Mouse (Mus musculus) liver, postnatal 0 days (tissue): ENCODE results near the gene Gnmt. TPM values are rescaled to one million over a fixed set of nuclear protein-coding genes. Genes with fewer than 3 reads are reported as not detected.
A peak's percentile ranks its signal among the peaks of the same experiment; 100 is the strongest.

Source experiments
- ATAC-seq: fragments of 200-750 bp; cut with Nextera tagmentation; 2 replicates; pipeline ENCODE4 v1.8.0; 2017; ENCODE audit warnings: mild to moderate bottlenecking, moderate library complexity
- DNase-seq: peaks from one replicate; pipeline ENCODE4 v3.0.0-alpha.2; 2016
- H3K27ac ChIP-seq: fragments of 300-500 bp; sonication (generic); 2 replicates; pipeline ENCODE4 v1.5.1; 2014; ENCODE audit warnings: antibody characterized with exemption, moderate library complexity, mild to moderate bottlenecking, low read depth
- H3K27me3 ChIP-seq: fragments of 300-500 bp; sonication (generic); 2 replicates; pipeline ENCODE4 v1.6.1; 2014; ENCODE audit warnings: low read length, control low read depth, mixed read lengths; ENCODE audit not compliant: insufficient read depth
- H3K36me3 ChIP-seq: fragments of 300-500 bp; sonication (generic); replicated peaks from 2 replicates; pipeline ENCODE4 v1.6.1; 2014; ENCODE audit warnings: mild to moderate bottlenecking, control low read depth, low read length, moderate library complexity, mixed read lengths; ENCODE audit not compliant: insufficient read depth
- H3K4me1 ChIP-seq: fragments of 300-500 bp; sonication (generic); 2 replicates; pipeline ENCODE4 v1.6.1; 2014; ENCODE audit warnings: antibody characterized with exemption, mild to moderate bottlenecking, control low read depth; ENCODE audit not compliant: insufficient read depth
- H3K4me2 ChIP-seq: fragments of 300-500 bp; sonication (generic); 2 replicates; pipeline ENCODE4 v1.6.1; 2014; ENCODE audit warnings: low read depth, mild to moderate bottlenecking, low read length, moderate library complexity, mixed read lengths
- H3K4me3 ChIP-seq: fragments of 300-500 bp; sonication (generic); 2 replicates; pipeline ENCODE4 v1.5.1; 2014; ENCODE audit warnings: low read depth, low read length
- H3K9ac ChIP-seq: fragments of 300-500 bp; sonication (generic); replicated peaks from 2 replicates; pipeline ENCODE4 v1.6.1; 2014; ENCODE audit warnings: mild to moderate bottlenecking, moderate library complexity
- H3K9me3 ChIP-seq: fragments of 300-500 bp; sonication (generic); 2 replicates; pipeline ENCODE4 v1.6.1; 2016; ENCODE audit warnings: mild to moderate bottlenecking, control low read depth, low read length, mixed read lengths
- CTCF ChIP-seq: sonication (generic); IDR thresholded peaks from 2 replicates; pipeline ENCODE4 v1.5.1; 2016; ENCODE audit warnings: antibody characterized with exemption, low read depth
- EP300 ChIP-seq: IDR thresholded peaks from 2 replicates; pipeline ENCODE4 v1.6.1; 2016; ENCODE audit warnings: antibody characterized with exemption, low read depth, mild to moderate bottlenecking
- WGBS: fragments of 180-500 bp; shearing (Covaris S2); extraction: QIAGEN DNeasy Blood & Tissue Kit; methylation state at CpG from one replicate; pipeline ENCODE4 v1.1.7; 2014; ENCODE audit not compliant: insufficient replicate concordance; 5-methylcytosine and 5-hydroxymethylcytosine counted together
- polyA plus RNA-seq: library from polyadenylated mRNA; unstranded; fragments of >200 nt; fragmentation: Nextera tagmentation; extraction: Ambion mirVana; gene quantifications from 2 replicates; pipeline ENCODE4 v1.2.1, GENCODE M21; 2015

Gene Gnmt
- polyA plus RNA-seq, 1 experiment from 2014 or later = 707 TPM

GRCm38 (mm10) chr17:46747234-46747633 lies 18.3 kb upstream of the Gnmt start:
- TF ChIP-seq EP300 (no peak), CTCF (no peak)
- WGBS = 58% methylated on average over 8 of the region's 8 CpGs
- DNase-seq (no peak), ATAC-seq (no peak)
- peaks cover 31% of the 10 kb centered on the region for H3K4me1 ChIP-seq
- no peaks in the 10 kb centered on the region for H3K27me3 ChIP-seq
- no peaks in the 10 kb centered on the region for H3K9me3 ChIP-seq
- no peak overlapping the region for H3K9ac ChIP-seq
- H3K36me3 ChIP-seq = peaks cover 22% of the 10 kb centered on the region; the same call in 1 of the 2 replicates
- 0 out of 2 replicates have a peak overlapping the region, but pooled peaks have one; percentile 16 for H3K27ac ChIP-seq
- no peak overlapping the region for H3K4me3 ChIP-seq
- no peak overlapping the region for H3K4me2 ChIP-seq

DNA sequence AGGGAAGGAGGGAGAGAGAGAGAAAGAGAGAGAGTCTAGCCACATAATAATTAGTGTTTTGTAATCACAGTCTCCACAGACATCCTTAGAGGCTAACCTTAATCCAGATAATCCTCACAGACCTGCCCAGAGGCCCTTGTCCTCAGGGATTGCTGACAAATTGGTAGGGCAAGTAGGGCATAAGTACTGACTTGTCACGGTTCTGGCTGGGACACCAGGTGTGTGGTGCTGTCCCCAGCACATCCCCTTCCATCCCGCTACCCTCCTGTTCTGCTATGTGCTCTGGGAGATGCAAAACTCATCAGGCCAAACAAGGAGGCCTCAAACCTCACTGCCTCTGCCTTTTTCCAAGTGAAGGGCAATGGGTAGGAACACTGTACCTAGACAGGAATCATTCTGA lies 16.5 kb upstream of the Gnmt start:
- H3K4me2 ChIP-seq = no peak overlapping the region
- no peaks in the 10 kb centered on the region for H3K9me3 ChIP-seq
- H3K4me3 ChIP-seq = no peak overlapping the region
- TF ChIP-seq CTCF (no peak), EP300 (no peak)
- WGBS = 88% methylated on average over 2 of the region's 2 CpGs
- no peak for ATAC-seq
- H3K9ac ChIP-seq = no peak overlapping the region
- H3K4me1 ChIP-seq = peaks cover 24% of the 10 kb centered on the region
- no peak for DNase-seq
- H3K27me3 ChIP-seq = no peaks in the 10 kb centered on the region
- no peak overlapping the region for H3K27ac ChIP-seq
- peaks cover 27% of the 10 kb centered on the region; the same call in 1 of the 2 replicates for H3K36me3 ChIP-seq

DNA sequence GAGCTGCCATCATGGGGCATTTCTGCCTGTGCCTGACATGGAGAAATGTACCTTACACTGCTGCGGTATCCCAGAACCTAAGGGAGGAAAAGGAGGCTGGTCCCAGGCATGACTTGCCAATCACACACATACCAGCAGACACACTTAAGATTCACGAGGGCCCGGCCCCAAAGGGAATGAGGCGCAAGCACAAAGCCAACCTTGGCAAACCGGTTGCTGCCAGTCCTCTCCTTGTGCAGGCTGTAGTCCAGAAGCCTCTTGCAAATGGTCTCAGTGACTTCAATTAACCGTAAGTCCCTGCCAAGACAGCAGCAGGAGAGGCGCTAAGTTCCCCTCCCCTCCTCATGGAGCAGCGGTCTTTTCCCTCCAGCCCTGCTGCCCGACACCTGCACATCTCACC lies 14.0 kb upstream of the Gnmt start:
- no peak for TF ChIP-seq EP300
- no peak for TF ChIP-seq CTCF
- Histone ChIP-seq H3K4me2 (no peak overlapping the region), H3K9me3 (peaks cover 2% of the 10 kb centered on the region; the same call in 1 of the 2 replicates), H3K36me3 (peaks cover 26% of the 10 kb centered on the region; the same call in 1 of the 2 replicates), H3K27ac (no peak overlapping the region), H3K27me3 (no peaks in the 10 kb centered on the region), H3K4me3 (no peak overlapping the region), H3K4me1 (peaks cover 11% of the 10 kb centered on the region), H3K9ac (no peak overlapping the region)
- 90% methylated on average over 9 of the region's 9 CpGs for WGBS
- no peak for ATAC-seq
- DNase-seq = no peak

DNA sequence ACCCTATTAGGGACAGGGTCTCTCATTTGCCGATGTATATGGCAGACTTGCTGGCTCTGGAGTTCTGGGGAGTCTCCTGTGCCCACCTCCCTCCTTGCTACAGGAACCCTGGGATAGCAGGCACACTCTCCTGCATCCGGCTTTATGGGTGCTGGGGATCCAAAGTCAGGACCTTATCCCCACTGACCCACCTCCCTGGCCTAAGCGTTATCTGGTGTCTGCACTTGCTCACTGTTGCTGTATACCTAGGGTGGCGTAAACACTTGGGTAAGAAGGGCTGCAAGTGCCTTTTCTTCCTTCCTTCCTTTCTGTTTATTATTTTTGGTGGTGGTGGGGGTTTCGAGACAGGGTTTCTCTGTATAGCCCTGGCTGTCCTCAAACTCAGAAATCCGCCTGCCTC lies 12.3 kb upstream of the Gnmt start:
- WGBS = 81% methylated on average over 6 of the region's 6 CpGs
- DNase-seq = no peak
- no peak for ATAC-seq
- Histone ChIP-seq H3K4me3 (no peak overlapping the region), H3K9me3 (peaks cover 2% of the 10 kb centered on the region; the same call in 1 of the 2 replicates), H3K27ac (no peak overlapping the region), H3K36me3 (peaks cover 21% of the 10 kb centered on the region; the same call in 1 of the 2 replicates), H3K27me3 (no peaks in the 10 kb centered on the region), H3K9ac (no peak overlapping the region), H3K4me1 (no peaks in the 10 kb centered on the region), H3K4me2 (no peak overlapping the region)
- TF ChIP-seq EP300 (no peak), CTCF (no peak)

DNA sequence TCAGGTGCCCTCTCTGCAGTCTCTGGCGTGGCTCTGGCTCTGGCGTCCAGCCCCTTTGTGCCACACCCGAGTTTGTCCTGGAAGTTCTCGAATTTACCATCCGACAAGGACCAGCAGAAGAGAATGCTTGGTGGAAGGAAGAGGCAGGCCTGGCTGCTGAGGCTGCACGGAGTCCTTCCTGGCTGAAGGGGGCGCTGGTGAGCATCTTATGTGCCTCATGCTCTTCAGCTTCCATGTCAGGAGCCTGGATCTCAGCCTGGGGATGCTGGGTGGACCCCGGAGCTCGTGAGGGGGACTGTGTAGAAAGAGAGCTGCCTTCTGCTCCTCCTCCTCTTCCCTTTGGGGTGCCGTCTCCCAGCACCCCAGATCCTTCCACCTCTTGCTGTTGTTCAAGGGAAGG lies 7.2 kb upstream of the Gnmt start:
- Histone ChIP-seq H3K9ac (no peak overlapping the region), H3K27me3 (no peaks in the 10 kb centered on the region), H3K36me3 (0 out of 2 replicates have a peak, but pooled peaks cover 4% of the 10 kb centered on the region), H3K4me1 (peaks cover 8% of the 10 kb centered on the region; the same call in 1 of the 2 replicates), H3K9me3 (peaks cover 2% of the 10 kb centered on the region; the same call in 1 of the 2 replicates), H3K27ac (peak overlapping the region; percentile 91), H3K4me2 (peak overlapping the region; percentile 5; the same call in 1 of the 2 replicates), H3K4me3 (no peak overlapping the region)
- DNase-seq (peak; percentile 72), ATAC-seq (no peak)
- TF ChIP-seq EP300 = no peak
- TF ChIP-seq CTCF = peak; percentile 75
- WGBS = 46% methylated on average over 10 of the region's 10 CpGs

DNA sequence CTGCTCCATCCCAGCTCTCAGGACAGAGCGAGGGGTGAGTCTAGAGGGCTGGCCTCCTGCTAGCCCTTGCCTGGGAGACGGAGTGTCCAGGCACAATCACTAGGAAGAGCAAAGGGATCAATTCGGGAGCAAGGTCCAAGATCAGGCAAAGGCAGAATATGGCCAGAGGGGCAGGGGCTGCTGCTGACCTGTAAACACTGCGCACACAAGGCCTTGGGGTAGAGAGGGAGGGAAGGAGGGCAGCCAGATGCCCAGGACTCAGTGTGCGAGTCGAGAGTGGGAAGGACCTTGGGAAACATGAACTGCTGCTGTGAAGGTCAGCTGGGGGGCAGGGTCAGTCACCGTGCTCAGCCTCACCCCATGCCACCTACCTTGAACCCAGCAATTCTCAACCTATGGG lies 6.3 kb upstream of the Gnmt start:
- Histone ChIP-seq H3K9me3 (peaks cover 2% of the 10 kb centered on the region; the same call in 1 of the 2 replicates), H3K9ac (peak overlapping the region; percentile 26; the same call in 1 of the 2 replicates), H3K4me2 (no peak overlapping the region), H3K4me3 (no peak overlapping the region), H3K27me3 (no peaks in the 10 kb centered on the region), H3K36me3 (0 out of 2 replicates have a peak, but pooled peaks cover 2% of the 10 kb centered on the region), H3K27ac (peak overlapping the region; percentile 91), H3K4me1 (peaks cover 8% of the 10 kb centered on the region; the same call in 1 of the 2 replicates)
- 49% methylated on average over 7 of the region's 7 CpGs for WGBS
- TF ChIP-seq CTCF (no peak), EP300 (peak; percentile 73)
- DNase-seq (peak; percentile 66), ATAC-seq (peak; percentile 89)
